Mouse (Mus musculus) v-Abl transformed pro-B cells (cell line): ENCODE data around the gene Acadm.

Source experiments
- in situ Hi-C, 2 experiments: fragments of 400-800 bp; cut with MboI; formaldehyde crosslinking; loops; one replicate each; pipeline ENCODE4 v1.15.1; 2025; ENCODE audit not compliant: unreplicated experiment in 2 of 2

Acadm gene

DNA sequence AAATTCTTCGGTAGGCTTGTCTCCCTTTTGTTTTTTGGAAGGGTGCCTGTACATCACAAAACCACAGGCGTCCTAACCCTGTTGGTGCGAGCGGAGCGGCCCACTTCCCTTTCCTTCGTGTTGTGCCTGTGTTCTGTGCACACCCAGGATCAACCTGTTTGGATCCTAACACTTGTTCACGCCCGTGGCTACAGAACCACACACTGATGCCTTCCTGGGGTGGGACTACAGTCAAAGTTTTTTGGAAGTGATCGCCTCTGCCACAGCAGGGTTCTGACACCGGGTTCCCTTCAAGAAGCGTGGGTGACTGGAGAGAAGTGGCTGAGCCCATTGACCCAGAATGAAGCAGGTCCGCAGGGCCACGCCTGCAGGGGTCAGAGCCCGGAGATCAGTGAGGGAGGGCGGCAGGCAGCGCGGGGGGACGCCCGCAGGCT lies 514 bp downstream of the Acadm start:
- in situ Hi-C loops = loop anchor here (10.0 to 25.0 kb wide), 5 partner anchors 1143 to 1732 kb away; partner anchors contain the start of genes Dnajb4 (in 1 of the 2), Fpgt (in 1 of the 2), Fubp1 (in 1 of the 2) and Lrriq3 (in 1 of the 2)

DNA sequence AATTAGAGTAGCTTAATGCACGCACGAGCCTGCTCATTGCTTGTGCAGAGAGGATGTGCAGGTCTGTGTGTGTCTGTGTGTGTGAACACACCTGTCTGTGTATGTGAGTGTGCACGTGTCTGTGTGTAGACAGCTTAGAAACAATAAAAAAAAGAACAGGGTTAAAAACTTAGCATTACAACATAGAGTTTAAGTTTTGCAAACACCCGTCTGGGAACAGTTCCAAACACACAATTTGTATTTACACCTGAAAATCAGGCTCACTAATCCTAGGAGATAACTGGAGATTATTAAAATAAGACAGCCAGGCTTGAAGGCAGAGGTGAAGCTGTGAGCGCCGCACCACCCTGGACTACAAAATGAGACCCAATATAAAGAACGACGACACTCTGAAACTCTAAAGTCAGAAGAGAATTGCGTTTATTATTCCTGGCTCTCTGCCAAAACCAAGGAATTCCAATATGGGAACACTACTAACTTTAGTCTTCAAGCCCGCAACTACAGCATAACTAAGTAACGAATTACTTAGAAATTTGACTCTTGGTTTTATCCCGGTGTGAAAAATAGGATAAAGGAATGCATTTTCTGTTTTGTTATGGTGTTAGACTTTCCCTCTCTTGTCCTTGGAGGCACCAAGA lies 1.3 kb downstream of the Acadm start:
- in situ Hi-C loops = loop anchor here (10.0 to 25.0 kb wide), 5 partner anchors 1144 to 1731 kb away; partner anchors contain the start of genes Dnajb4 (in 1 of the 2), Fpgt (in 1 of the 2), Fubp1 (in 1 of the 2) and Lrriq3 (in 1 of the 2)

DNA sequence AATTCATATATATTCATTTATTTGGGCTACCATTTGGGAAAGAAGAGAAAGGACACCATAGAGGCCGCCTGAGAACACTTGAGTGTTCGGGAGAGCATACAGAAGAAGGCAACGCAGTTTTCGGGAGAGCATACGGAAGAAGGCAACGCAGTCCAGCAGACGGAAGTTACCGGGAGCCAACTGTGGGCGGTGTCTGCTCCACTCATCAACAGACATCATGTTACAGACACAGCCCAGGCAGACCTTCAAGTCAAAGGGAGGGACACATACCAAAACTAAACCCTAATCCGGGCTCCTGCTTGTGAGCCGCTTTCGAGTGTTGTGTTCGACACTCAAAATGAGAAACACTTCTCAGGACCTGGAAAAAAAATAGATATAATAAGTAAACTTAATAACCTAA lies 2.8 kb downstream of the Acadm start:
- in situ Hi-C loops = loop anchor here (10.0 to 25.0 kb wide), 5 partner anchors 1146 to 1729 kb away; partner anchors contain the start of genes Dnajb4 (in 1 of the 2), Fpgt (in 1 of the 2), Fubp1 (in 1 of the 2) and Lrriq3 (in 1 of the 2)

DNA sequence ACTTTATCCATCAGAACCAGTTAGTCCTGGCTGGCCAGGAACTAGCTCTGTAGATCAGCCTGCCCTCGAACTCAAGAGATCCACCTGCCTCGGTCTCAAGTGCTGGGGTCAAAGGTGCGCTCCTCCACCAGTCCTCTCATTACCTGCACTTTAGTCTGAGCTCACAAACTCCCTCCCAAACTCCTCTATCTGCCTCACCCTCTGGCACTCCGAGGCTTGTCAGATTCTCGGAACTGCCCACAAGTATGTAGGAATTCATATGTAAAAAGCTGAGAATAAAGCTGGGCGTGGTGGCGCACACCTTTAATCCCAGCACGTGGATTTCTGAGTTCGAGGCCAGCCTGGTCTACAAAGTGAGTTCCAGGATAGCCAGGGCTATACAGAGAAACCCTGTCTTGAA lies 3.9 kb downstream of the Acadm start:
- in situ Hi-C loops = loop anchor here (10.0 to 25.0 kb wide), 5 partner anchors 1147 to 1728 kb away; partner anchors contain the start of genes Dnajb4 (in 1 of the 2), Fpgt (in 1 of the 2), Fubp1 (in 1 of the 2) and Lrriq3 (in 1 of the 2)

DNA sequence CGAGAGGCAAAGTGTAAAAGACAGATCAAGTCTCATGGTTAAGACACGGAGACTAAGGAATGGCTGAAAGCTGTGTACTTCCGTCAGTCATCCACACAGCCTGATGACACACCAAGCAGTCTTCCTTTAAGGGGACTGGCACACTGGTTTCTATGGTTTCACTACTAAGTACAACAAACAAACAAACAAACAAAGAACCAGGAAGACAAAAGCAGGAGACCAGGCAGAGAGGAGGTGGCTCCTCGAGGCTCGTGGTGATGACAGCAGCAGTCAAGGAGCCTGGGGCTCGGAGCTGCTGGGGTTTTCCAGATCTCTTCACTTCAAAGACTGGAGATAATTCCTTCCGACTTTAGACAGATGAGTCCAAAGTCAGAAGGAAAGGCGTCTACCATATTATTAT lies 4.4 kb downstream of the Acadm start:
- in situ Hi-C loops = loop anchor here (10.0 to 25.0 kb wide), 5 partner anchors 1147 to 1728 kb away; partner anchors contain the start of genes Dnajb4 (in 1 of the 2), Fpgt (in 1 of the 2), Fubp1 (in 1 of the 2) and Lrriq3 (in 1 of the 2)

DNA sequence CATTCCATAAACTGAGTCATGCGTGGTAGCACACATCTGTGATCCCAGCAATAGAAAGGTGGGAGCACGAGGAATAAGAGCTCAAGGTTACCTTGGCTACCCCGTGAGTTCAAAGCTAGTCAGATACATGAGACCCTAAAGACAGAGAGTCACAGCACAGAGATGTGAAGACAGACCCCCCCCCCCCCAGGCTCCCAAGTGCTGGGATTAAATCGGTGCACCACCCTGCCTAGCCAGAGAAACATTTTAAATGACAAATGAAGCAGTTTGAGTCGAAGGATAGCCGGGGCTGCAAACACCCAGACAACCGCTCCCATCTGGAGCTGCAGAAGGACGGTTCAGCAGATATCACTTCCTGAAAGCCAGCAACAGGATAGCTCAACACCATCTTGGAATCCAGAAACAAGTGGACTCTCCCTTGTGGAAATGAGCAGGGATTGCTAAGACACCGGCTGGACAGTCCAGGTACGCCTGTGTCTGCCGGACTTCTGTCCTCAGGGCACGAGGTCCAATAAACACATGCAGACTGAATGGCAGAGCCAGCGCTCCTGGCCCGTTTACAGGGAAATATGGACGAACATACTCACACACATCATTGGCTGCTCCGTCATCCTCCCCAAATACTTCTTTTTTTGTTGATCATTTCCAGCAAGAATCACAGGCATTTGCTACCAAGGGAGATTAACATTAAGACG lies 7.2 kb downstream of the Acadm start:
- in situ Hi-C loops = loop anchor here (25.0 kb wide), 3 partner anchors 1150 to 1725 kb away; partner anchors contain the start of genes Dnajb4 (in 1 of the 2), Fpgt (in 1 of the 2), Fubp1 (in 1 of the 2) and Lrriq3 (in 1 of the 2)

DNA sequence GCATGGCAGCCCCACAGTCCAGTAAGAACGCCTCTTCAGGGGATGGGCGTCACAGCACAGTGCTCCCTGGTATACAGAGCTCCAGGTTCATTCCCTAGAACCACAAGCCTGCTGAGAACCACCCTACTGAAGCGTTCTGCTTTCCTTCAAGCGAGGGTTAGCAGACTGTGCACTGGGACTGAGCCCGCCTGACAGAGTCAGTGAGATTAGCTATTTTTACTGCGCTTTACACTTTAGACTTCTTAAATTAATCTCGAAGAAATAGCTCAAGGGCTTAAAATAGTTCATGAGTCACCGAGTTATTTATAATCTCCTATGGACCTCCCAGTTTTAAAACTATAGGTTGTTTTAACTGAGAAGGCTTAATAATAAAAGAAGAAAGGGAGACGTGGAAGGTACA lies 8.6 kb downstream of the Acadm start:
- in situ Hi-C loops = loop anchor here (25.0 kb wide), 3 partner anchors 1151 to 1724 kb away; partner anchors contain the start of genes Dnajb4 (in 1 of the 2), Fpgt (in 1 of the 2), Fubp1 (in 1 of the 2) and Lrriq3 (in 1 of the 2)

DNA sequence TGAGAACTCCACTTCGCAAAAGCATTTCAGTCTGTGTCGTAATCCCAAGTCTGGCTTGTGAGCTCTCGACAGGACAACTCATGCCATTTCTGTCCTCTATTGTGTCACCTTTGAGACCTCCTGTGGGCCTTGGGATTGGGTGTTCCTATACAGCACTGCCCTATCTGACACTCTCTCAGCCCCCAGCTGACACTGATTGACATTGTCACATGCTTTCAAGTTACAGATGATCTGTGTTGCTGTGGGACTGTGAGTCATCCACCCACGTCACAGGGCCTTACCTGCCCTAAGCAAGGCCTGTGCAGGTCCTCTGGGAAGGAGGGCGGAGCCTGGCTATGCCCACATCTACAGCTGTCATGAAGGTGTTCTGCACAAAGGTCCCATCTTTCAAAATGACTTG lies 12.0 kb downstream of the Acadm start:
- in situ Hi-C loops = loop anchor here (25.0 kb wide), 3 partner anchors 1155 to 1720 kb away; partner anchors contain the start of genes Dnajb4 (in 1 of the 2), Fpgt (in 1 of the 2), Fubp1 (in 1 of the 2) and Lrriq3 (in 1 of the 2)

DNA sequence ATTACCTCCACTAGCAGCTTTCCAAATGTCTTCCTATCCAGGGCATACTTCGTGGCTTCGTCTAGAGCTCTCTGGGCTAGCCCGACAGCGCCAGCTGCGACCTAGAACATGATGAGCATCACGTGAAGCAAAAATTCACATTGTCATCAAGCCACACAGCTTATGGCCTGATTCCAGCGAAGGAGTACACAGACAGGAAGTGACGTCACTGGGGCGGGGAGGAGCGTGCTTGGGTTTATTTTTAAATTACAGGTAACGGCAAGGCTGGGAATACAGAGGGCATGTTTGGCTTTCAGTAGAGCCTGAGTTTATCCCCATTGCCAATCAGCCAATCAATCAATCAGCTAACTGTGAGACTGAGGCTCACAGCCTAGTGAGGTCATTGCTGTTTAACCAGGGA lies 14.9 kb downstream of the Acadm start:
- in situ Hi-C loops = loop anchor here (25.0 kb wide), 3 partner anchors 1158 to 1717 kb away; partner anchors contain the start of genes Dnajb4 (in 1 of the 2), Fpgt (in 1 of the 2), Fubp1 (in 1 of the 2) and Lrriq3 (in 1 of the 2)

DNA sequence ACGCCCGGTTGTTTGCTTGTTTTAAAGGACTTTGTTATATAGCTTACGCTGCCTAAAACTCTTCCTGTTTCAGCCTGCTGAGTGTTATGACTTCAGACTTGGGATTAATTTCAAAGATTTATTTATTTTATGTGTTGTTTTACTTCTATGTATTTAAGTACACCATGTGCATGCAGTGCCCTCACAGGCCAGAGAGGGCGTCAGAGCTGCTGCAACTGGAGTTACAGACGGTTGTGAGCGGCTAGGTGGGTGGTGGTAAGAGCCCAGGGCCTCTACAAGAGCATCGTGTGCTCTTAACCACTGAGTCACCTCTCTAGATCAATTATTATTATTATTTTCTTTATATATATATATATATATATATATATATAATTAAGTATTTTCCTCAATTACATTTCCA lies 18.1 kb downstream of the Acadm start:
- in situ Hi-C loops = loop anchor here (25.0 kb wide), 3 partner anchors 1161 to 1714 kb away; partner anchors contain the start of genes Dnajb4 (in 1 of the 2), Fpgt (in 1 of the 2), Fubp1 (in 1 of the 2) and Lrriq3 (in 1 of the 2)

DNA sequence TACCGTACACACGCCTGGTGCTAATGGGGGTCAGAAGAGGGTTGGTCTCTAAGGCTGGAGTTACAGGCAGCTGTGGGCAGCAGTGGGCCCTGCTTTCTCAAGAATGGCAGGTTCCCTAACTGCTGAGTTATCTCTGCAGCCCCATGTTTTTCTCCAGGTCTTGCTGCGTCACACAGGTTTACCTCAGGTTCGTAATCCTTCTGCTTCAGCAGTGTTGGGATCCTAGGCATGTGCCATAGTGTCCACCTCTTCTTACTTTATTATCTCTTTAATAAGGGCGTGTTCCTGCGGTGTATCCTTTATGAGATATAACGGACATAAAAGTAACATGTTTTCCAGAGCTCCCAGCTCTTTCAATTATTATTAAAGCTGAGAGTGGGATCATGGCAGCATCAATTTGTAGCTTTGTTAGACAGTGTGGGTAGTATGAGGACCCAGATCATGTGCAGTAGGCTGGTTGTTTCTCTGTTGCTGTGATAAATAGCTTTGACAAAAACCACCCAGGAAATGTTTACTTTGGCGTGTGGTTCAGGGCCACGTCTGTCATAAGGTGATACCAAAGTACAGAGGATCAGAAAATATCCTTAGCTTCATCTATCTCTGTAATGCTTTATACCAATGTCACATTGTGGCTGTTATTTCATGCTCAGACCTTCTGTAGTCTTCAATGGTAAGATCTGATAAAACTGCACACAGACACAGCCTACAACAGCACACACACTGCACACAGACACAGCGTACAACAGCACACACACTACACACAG lies 23.1 kb downstream of the Acadm start:
- in situ Hi-C loops = loop anchor here in 1 of 2 experiments (25.0 kb wide), 3 partner anchors 1159 to 1684 kb away; partner anchors contain the start of genes Fpgt and Lrriq3

DNA sequence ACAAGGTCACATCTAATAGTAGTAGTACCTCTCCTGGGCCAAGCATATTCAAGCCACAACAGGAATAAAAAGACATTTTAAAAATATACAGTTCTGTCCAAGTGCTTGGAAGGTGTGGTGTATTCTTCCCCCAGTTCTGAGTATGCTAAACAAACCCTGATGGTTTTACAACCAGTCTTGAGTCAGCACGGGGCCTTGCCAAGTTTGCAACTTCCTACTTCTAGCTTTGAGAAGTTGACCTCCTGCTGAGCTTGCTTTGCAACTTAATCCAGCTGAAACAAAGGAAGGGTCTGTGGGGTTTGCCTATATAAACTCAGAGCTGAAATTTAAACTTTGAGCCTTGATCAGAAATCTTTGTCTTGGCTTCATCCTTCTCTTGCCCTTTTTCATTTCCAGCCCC lies 27.2 kb downstream of the Acadm start:
- in situ Hi-C loops = loop anchor here (10.0 to 25.0 kb wide), 4 partner anchors 1155 to 1680 kb away; partner anchors contain the start of genes Fpgt (in 1 of the 2) and Lrriq3 (in 1 of the 2)

DNA sequence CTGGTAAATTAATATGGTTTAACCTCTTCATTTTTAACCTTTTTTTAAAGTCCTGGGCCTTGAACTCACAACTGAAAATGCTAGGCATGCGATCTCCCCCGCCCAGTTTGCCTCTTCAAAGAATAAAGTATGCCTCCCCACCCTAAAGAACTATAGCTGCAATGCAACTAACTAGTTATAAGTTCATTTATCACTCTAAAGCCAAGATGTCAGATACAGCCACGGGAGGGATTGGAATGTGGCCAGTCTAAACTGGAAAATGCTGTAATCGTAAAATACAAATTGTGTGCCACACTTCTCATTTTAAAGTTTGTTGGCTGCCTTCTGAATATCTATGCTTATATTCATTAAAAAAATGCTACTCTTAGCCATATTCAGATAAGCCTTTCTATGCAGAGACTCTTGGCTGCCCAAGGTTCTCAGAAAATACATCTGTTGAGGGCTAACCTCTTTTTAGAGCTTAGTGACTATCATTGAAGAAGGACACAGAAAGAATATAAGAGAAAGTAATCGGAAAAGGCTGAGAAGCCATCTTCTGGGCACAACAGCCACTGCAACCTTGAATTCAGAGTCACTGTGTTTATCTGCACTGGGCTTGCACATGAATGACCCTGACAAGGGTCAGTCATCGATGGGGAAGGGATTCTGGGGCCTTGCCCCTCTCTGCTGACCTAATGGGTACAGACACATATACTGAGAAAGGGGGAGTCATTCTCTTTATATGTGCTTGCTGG lies 30.8 kb downstream of the Acadm start:
- in situ Hi-C loops = loop anchor here (10.0 to 25.0 kb wide), 4 partner anchors 1151 to 1676 kb away; partner anchors contain the start of genes Fpgt (in 1 of the 2) and Lrriq3 (in 1 of the 2)

DNA sequence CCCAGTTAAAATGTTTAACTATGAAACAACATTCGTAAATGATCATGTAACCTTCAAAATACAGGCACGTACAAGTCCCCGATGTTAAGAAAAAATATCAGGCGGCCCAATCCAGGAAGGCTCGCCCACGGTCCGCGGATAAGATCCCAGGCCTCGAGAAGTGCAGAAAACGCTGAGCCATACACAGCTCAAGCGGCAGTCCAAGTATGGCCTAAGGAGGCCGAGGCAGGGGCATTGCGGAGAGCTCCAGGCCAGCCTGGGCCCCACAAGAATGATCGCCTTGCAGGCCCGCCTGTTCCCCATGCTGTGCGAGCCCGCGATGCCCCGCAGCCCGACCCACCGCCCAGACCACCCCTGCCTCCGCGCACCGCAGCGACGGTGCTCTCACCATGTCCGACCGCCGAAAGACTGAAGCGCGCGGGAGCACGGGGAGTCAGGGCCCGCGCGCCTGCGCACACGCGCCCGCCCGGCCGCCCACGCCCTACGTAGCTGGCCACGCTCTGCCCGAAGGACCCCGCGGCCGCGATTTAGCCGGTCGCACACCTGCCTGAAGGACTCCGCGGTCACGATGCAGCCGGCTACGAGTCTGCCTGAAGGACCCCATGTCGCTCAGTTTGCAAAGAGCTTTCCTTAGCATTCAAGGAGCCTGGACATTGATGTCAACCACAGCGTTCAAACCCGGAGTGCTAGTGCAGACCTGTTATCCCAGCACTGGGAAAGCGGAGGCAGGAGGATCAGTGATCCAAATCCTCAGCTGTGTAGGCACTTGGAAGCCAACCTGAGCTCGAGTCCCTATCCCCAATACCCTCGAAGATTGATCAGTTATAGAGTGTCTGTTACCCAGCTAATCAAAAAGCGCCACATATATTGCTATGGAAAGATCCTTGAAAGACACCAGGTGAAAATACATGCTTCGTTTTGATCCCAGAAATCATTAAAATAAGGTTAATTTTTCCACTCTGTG lies 31.6 kb downstream of the Acadm start, which contains the start of gene Rabggtb:
TSS of gene Rabggtb (minus strand) at position 464 of the 964 bp plus-strand sequence.
- in situ Hi-C loops = loop anchor here (10.0 to 25.0 kb wide), 4 partner anchors 1151 to 1676 kb away; partner anchors contain the start of genes Fpgt (in 1 of the 2) and Lrriq3 (in 1 of the 2)

DNA sequence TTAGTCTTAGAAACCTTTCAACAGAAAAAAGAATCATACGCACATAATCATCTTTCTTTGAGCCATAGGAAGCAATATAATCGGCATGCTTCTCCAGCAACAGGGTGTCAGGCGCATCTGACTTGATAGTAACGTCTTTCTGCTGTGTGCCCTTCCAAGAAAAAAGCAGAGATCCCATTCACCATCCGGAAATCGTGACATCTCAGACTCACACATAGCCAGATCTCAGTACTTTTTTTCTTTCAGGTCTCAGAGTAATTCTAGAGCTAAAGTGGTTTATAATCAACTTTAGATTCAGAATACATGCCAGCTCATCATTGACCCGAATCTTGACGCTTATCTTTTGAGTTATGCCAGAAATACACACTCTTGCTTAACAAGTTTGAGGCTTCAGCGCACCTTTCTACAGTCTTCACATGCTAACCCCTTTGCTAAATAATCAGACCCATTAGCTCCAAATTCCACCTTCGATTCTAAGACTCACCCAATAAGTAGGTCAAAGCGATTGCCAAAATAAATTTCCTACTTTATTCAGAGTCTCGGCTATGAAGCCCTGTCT lies 32.5 kb downstream of the Acadm start:
- in situ Hi-C loops = loop anchor here (10.0 to 25.0 kb wide), 4 partner anchors 1150 to 1675 kb away; partner anchors contain the start of genes Fpgt (in 1 of the 2) and Lrriq3 (in 1 of the 2)

DNA sequence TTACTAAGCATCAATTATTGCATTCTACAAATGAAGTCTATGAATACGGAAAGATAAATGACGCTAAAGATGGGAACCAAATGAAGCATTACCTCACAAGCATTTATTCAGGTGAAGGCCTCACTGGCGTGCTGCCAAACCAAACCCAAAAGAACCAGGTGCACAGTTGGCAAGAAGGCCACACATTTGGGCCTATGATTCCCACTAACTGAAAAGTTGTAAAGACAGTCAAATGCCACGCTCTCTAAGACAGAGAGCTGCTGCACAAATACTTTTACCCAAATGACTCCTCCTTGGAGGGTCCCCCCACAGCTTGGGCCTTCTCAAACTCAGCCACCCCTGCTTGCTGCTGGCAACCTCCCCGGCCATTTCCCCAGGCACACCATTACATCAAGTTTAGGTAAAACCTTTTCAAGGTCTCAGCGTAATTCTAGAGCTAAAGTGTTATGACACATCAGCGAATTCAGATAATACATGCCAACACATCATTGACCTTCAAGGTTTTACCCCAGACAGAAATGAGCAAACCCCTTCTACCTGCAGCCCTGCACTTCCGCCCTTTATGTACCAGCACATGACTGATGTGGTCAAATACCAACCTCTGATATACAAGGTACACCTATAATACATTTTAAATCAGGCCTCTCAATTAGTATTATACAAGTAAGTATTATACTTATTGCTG lies 33.1 kb downstream of the Acadm start:
- in situ Hi-C loops = loop anchor here (10.0 to 25.0 kb wide), 4 partner anchors 1149 to 1674 kb away; partner anchors contain the start of genes Fpgt (in 1 of the 2) and Lrriq3 (in 1 of the 2)
